Mouse (Mus musculus): ENCODE data around the gene Plxnd1.
A peak's percentile ranks its signal among the peaks of the same experiment; 100 is the strongest.

DNA sequence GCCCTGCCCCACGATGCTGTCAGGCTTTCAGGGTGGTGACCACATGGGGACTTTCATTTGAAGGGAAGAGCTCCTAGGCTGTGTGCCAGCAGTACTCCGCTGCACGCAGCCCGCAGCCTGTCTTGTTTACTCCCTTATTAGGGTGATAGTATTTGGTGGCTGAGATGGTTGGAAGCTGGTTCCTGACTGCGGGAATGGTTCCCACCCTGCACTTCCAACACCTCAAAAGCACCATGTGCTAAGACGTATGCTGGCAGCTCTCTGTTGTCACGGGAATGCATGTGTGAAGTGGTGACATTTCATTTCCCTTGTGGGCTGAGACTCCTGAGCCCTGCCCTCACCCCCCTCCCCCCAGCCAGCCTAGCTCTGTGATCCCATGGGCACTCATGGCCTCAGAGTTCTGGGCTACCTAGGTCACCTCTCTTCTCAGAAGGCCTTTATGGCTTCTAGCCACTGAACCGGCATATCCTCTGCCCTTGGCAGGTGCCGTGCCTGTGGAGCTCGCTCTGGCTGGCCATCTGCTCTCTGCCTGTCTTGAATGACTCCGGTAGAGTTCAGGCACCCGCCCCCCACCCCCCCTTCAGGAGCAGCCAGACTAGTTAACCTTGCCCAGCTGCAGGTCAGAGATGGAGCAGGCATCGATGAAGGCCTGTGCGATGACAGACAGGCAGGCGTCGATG, 37.7 kb downstream of the Plxnd1 start:
- peak; percentile 94; the same call in 1 of the 2 replicates for TF ChIP-seq EP300 (IDR thresholded peaks at IDR 0.05; ENCODE audit: insufficient read depth, low read depth, low read length)
- TF ChIP-seq CTCF (IDR thresholded peaks at IDR 0.05): no peak

All from heart, adult 2 months (tissue).